Mouse (Mus musculus): ENCODE measurements at regions not wholly inside any gene's neighbourhood (a gene's known extent, or its start where the extent isn't known, plus 50 kb on each side); places are given as distances from the start of the nearest gene placed in this dataset.

DNA sequence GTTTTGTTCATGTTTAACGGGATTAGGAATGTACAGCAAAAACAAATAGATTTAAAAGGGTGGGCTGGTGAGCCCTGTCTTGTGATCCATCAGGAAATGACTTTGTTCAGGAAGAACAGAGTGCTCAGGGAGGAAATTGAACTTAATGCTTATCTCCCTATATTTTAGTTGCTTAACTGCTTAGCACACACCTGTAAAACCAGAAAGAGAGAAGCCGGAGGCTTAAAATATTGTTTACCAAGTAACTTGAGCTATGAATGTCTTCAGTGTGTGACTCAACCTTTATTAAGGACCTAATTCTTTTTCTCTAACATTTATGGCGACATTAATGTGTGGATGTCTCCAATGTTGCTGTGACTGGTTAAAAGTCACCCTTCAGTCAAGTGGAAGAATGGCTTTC is 79.4 kb upstream of the Cxcr4 start:
- TF ChIP-seq CTCF (IDR thresholded peaks at IDR 0.05; ENCODE audit: low read depth, low read length), result no peak
- no peak for TF ChIP-seq POLR2A (IDR thresholded peaks at IDR 0.05; ENCODE audit: insufficient read depth, low read length)
- TF ChIP-seq EP300 (IDR thresholded peaks at IDR 0.05; ENCODE audit: insufficient read depth, low read depth, low read length), result no peak

All from ES-Bruce4 (cell line).